Mouse (Mus musculus) liver, embryonic 11.5 days (tissue): Measurements from ENCODE around the gene Shox2. TPM values are rescaled to one million over a fixed set of nuclear protein-coding genes. Genes with fewer than 3 reads are reported as not detected.
A peak's percentile ranks its signal among the peaks of the same experiment; 100 is the strongest.

Experiments
- ATAC-seq: fragments of 200-750 bp; cut with Nextera tagmentation; replicated peaks from 2 replicates; pipeline ENCODE4 v1.8.0; 2017; ENCODE audit warnings: moderate number of reproducible peaks, mild to moderate bottlenecking, moderate TSS enrichment, moderate library complexity; ENCODE audit not compliant: low FRiP score
- DNase-seq: peaks from one replicate; pipeline ENCODE4 v3.0.0-alpha.2; 2017; ENCODE audit warnings: low spot score
- H3K27ac ChIP-seq: fragments of 300-500 bp; sonication (generic); 2 replicates; pipeline ENCODE4 v1.5.1; 2014; ENCODE audit warnings: mild to moderate bottlenecking, low read depth, low read length, control low read depth
- H3K27me3 ChIP-seq: fragments of 300-500 bp; sonication (generic); replicated peaks from 2 replicates; pipeline ENCODE4 v1.6.1; 2014; ENCODE audit warnings: low read length, mixed read lengths; ENCODE audit not compliant: control insufficient read depth, insufficient read depth
- H3K36me3 ChIP-seq: fragments of 300-500 bp; sonication (generic); 2 replicates; pipeline ENCODE4 v1.6.1; 2014; ENCODE audit warnings: mild to moderate bottlenecking, low read length, moderate library complexity, mixed read lengths; ENCODE audit not compliant: control insufficient read depth, insufficient read depth
- H3K4me1 ChIP-seq: fragments of 300-500 bp; sonication (generic); replicated peaks from 2 replicates; pipeline ENCODE4 v1.6.1; 2014; ENCODE audit warnings: low read length, mixed read lengths; ENCODE audit not compliant: control insufficient read depth, insufficient read depth
- H3K4me2 ChIP-seq: fragments of 300-500 bp; sonication (generic); 2 replicates; pipeline ENCODE4 v1.6.1; 2014; ENCODE audit warnings: mild to moderate bottlenecking, control low read depth, moderate library complexity
- H3K4me3 ChIP-seq: fragments of 300-500 bp; sonication (generic); 2 replicates; pipeline ENCODE4 v1.5.1; 2014; ENCODE audit warnings: low read depth, low read length, control low read depth
- H3K9ac ChIP-seq: fragments of 300-500 bp; sonication (generic); 2 replicates; pipeline ENCODE4 v1.6.1; 2014; ENCODE audit warnings: low read depth, low read length, control low read depth
- H3K9me3 ChIP-seq: fragments of 300-500 bp; sonication (generic); 2 replicates; pipeline ENCODE4 v1.6.1; 2016; ENCODE audit warnings: low read length, inconsistent platforms, mixed read lengths; ENCODE audit not compliant: control insufficient read depth
- whole genome bisulfite sequencing: fragments of 180-500 bp; shearing (Covaris S2); extraction: QIAGEN DNeasy Blood & Tissue Kit; methylation state at CpG from one replicate; pipeline ENCODE4 v1.1.7; 2014; 5-methylcytosine and 5-hydroxymethylcytosine counted together
- polyA plus RNA-seq: library from polyadenylated mRNA; unstranded; fragments of >200 nt; fragmentation: Nextera tagmentation; extraction: Ambion mirVana; gene quantifications from 2 replicates; pipeline ENCODE4 v1.2.1, GENCODE M21; 2014

The Shox2 gene
- 1.1 and 2.9 TPM in 2 replicates for polyA plus RNA-seq

DNA sequence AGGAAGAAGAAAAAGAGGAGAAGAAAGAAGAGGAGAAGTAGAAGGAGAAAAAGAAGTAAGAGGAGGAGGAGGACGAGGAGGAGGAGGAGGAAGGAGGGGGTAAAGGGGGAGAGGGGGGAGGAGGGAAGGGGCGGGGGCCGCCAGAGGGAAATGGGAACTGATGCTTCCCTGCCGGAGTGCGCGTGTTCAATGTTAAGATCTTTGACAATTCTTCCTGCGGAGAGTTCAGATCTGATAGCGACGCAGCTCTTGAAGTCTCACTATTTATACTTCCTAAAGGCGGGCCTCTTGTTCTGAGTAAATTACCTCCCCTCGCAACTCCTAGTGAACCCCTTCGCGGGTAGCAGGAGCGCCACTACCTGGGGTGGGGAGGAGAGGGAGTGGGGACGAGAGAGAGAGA, at the start of gene Shox2:
Gene Shox2, minus strand, starts transcription at position 66 of the 400 bp plus-strand sequence.
- no peak for DNase-seq
- peaks cover 73% of the 10 kb centered on the region for H3K27me3 ChIP-seq
- ATAC-seq: no peak
- H3K4me3 ChIP-seq: peak within 1 kb of the TSS; percentile 47
- H3K4me1 ChIP-seq: peaks cover 3% of the 10 kb centered on the region; the same call in 1 of the 2 replicates
- peak within 1 kb of the TSS; percentile 70 for H3K4me2 ChIP-seq
- under 1% methylated on average over 13 of the region's 15 CpGs for WGBS
- H3K9ac ChIP-seq: no peak within 1 kb of the TSS
- H3K27ac ChIP-seq: no peak within 1 kb of the TSS
- no peaks in the 10 kb centered on the region for H3K9me3 ChIP-seq
- no peaks in the 10 kb centered on the region for H3K36me3 ChIP-seq

DNA sequence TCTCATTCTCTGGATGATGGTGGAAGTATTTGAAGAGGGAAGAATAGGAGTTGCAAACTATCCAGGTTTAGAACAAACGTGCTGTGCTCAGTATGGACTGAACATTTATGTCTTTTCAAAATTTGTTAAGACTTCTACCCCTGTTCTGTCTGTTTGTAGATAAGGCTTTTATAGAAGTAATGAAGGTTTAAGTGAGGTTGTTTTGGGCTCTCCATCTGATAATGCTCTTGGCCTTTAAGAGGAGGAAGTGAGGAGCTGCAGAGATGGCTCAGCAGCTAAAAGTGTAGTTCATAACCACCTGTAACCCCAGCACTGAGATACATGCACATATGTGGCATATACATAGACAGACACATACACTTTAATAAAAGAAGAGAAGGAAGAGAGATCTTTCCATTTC, 15.2 kb upstream of the Shox2 start:
- no peak overlapping the region for H3K9ac ChIP-seq
- no peaks in the 10 kb centered on the region for H3K9me3 ChIP-seq
- no peaks in the 10 kb centered on the region for H3K4me1 ChIP-seq
- peaks cover 6% of the 10 kb centered on the region; the same call in 1 of the 2 replicates for H3K36me3 ChIP-seq
- H3K4me2 ChIP-seq: no peak overlapping the region
- DNase-seq (no peak), ATAC-seq (no peak)
- no peak overlapping the region for H3K4me3 ChIP-seq
- no peaks in the 10 kb centered on the region for H3K27me3 ChIP-seq
- WGBS: 67% methylated on average over 1 of the region's 1 CpGs
- H3K27ac ChIP-seq: no peak overlapping the region

DNA sequence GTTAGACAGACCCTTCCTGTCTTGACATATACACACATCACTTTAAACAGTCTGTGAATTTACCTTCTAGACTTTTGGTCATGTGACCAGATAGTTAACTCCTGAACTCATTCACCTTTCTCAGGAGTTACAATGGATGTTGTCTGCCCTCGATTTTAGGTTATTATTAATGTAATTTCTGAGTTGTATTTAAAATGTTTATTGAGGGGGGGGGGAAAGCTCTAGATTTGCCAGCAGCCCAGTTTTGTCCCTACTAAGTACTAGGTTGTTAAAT, 4.7 kb upstream of the Shox2 start:
- no peak overlapping the region for H3K27ac ChIP-seq
- ATAC-seq: no peak
- WGBS: 10% methylated on average over 1 of the region's 1 CpGs

DNA sequence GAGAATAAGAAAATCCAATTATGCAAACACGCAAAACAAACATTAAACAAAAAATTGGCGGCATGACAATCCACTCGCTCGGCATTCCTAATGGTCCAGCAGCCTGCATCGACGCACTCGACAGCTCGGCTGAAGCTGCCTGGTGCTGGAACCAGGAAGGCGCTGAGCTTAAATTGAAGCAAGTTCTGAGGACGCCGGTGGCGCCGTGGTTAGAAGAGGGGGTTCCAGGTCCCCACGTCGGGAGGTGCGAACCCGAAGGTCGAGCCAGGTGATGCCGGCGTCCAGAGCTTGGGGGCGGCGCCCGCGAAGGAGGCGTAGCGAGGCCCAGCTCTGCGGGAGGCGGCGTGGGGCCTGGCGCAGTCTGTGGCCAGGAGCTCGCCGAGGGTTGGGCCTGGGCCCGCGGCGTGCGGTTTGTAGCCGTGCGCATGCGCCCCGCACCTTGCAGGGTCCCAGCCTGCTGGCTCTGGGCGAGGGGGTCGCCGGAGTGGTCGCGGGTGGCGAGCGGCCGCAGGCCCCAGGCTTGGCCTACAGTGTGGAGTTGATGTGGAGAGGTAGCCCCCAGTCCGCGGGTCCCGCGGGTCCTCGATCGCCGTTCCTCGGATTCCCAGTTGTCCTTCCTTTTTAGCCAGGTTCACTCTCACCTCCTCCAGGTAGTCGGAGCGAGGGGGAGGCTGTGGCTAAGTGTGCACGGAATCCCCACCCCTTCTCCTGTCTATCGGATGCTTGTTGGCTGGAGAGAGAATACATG, 4.1 kb upstream of the Shox2 start:
- Histone ChIP-seq H3K36me3 (no peaks in the 10 kb centered on the region), H3K4me1 (peaks cover 3% of the 10 kb centered on the region; the same call in 1 of the 2 replicates), H3K9me3 (no peaks in the 10 kb centered on the region), H3K4me2 (peak overlapping the region; percentile 72), H3K27ac (no peak overlapping the region), H3K9ac (peak overlapping the region; percentile 85), H3K4me3 (peak overlapping the region; percentile 93), H3K27me3 (peaks cover 33% of the 10 kb centered on the region)
- DNase-seq: peak; percentile 89
- 1% methylated on average over 60 of the region's 60 CpGs for WGBS
- peak; percentile 91 for ATAC-seq

More for the DNA sequence above, 4.7 kb upstream of the Shox2 start:
- Histone ChIP-seq H3K36me3 (no peaks in the 10 kb centered on the region), H3K4me1 (no peaks in the 10 kb centered on the region), H3K4me3 (peak overlapping the region; percentile 93), H3K4me2 (peak overlapping the region; percentile 72), H3K9ac (peak overlapping the region; percentile 85), H3K9me3 (no peaks in the 10 kb centered on the region), H3K27me3 (peaks cover 28% of the 10 kb centered on the region)
- DNase-seq: no peak

DNA sequence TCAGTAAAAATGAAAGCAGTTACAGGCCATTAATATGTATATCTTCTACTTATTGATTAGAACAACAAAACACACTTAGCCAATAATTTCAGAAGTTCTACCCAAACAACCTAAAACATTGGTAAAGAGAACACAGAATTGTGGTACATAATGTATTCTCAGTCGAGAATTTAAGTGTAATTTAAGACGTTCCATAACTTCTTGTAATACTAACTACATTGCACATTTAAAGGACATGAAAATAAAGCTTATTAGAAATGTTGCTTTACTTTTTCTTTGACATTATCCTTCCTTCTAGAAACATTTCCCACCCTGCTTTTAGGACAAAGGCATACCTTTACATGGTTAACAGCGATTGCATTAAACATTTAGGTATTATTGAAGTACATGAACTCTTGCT, 1.9 kb upstream of the Shox2 start:
- no peak for DNase-seq
- H3K27ac ChIP-seq: no peak overlapping the region
- H3K4me2 ChIP-seq: no peak overlapping the region
- no peak overlapping the region for H3K9ac ChIP-seq
- peaks cover 56% of the 10 kb centered on the region for H3K27me3 ChIP-seq
- no peak overlapping the region for H3K4me3 ChIP-seq
- no peaks in the 10 kb centered on the region for H3K9me3 ChIP-seq
- ATAC-seq: no peak
- no peaks in the 10 kb centered on the region for H3K36me3 ChIP-seq
- peaks cover 3% of the 10 kb centered on the region; the same call in 1 of the 2 replicates for H3K4me1 ChIP-seq
- 15% methylated on average over 3 of the region's 3 CpGs for WGBS

DNA sequence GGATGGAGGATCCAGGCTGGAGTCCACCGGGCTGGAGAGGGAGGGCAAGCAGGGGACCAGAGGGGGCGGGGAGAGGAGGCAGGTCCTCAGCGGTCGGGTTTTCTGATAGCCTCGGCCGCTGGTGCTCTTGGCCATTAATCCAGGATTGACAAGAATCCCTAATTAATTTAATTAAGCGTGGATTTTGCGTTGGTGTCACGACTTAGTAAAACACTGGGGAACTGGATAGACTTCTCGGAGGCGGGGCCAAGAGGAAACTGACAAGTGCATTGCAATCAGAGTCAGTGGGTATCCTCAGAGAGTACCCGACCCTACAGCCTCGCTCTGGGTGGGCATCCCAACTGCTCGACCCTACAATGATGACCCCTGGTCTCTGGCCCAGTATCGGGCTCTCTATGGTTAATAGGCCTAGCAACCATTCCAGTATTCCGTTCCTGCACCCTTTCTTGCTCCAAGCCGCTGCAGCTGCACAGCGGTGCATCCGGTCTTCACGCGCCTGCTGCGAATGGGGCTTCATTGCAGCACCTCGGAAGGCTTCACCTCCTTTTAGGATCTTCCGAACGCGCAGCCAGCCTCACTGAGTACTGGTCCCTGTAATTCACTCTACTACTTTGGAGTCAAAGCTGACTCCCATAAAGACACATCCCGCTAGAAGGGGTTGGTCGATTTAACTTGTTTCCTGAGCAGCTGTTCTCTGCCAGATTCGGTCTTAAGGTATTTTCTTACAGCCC, 775 bp upstream of the Shox2 start:
- no peaks in the 10 kb centered on the region for H3K36me3 ChIP-seq
- DNase-seq (peak; percentile 71), ATAC-seq (no peak)
- no peaks in the 10 kb centered on the region for H3K9me3 ChIP-seq
- no peak overlapping the region for H3K9ac ChIP-seq
- peak overlapping the region; percentile 70 for H3K4me2 ChIP-seq
- peaks cover 67% of the 10 kb centered on the region for H3K27me3 ChIP-seq
- WGBS: under 1% methylated on average over 29 of the region's 29 CpGs
- peak overlapping the region; percentile 47 for H3K4me3 ChIP-seq
- H3K27ac ChIP-seq: no peak overlapping the region
- H3K4me1 ChIP-seq: peaks cover 3% of the 10 kb centered on the region; the same call in 1 of the 2 replicates

DNA sequence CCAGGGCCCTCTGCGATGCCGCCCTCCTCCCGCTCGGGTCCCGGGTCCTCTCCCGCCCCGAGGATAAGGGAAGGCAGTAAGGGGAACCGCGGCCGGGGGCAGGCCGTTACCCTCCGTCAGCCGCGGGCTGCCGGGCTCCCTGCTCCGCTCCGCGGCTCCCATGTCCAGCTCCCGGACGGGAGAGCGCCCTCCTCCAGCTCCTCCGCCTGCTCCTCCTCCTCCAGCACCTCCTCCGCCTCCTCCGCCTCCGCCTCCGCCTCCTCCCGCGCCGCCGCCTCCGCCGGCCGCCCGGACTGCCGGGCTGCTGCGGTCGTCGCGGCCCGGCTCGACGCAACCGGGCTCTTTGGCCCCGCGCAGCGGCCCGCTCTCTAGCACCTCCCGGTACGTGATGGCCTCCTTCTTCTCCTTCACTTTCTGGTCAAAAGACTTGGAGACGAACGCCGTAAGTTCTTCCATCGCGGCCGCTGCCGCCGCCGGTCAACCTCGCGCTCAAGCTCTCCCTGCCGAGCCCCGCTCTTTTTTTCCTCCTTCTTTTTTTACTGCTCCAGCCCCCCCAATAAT, 390 bp downstream of the Shox2 start, which contains the start of gene Rsrc1:
Gene Rsrc1, plus strand, starts transcription at position 290 of the 561 bp plus-strand sequence.
- ATAC-seq: peak; percentile 15; the same call in 1 of the 2 replicates
- H3K4me2 ChIP-seq: peak within 1 kb of the TSS; percentile 70
- H3K27me3 ChIP-seq: peaks cover 77% of the 10 kb centered on the region
- no peak within 1 kb of the TSS for H3K27ac ChIP-seq
- no peak within 1 kb of the TSS for H3K9ac ChIP-seq
- peak within 1 kb of the TSS; percentile 47 for H3K4me3 ChIP-seq
- no peaks in the 10 kb centered on the region for H3K9me3 ChIP-seq
- H3K4me1 ChIP-seq: peaks cover 3% of the 10 kb centered on the region; the same call in 1 of the 2 replicates
- peak; percentile 69 for DNase-seq
- no peaks in the 10 kb centered on the region for H3K36me3 ChIP-seq
- 0% methylated on average over 47 of the region's 62 CpGs for WGBS

DNA sequence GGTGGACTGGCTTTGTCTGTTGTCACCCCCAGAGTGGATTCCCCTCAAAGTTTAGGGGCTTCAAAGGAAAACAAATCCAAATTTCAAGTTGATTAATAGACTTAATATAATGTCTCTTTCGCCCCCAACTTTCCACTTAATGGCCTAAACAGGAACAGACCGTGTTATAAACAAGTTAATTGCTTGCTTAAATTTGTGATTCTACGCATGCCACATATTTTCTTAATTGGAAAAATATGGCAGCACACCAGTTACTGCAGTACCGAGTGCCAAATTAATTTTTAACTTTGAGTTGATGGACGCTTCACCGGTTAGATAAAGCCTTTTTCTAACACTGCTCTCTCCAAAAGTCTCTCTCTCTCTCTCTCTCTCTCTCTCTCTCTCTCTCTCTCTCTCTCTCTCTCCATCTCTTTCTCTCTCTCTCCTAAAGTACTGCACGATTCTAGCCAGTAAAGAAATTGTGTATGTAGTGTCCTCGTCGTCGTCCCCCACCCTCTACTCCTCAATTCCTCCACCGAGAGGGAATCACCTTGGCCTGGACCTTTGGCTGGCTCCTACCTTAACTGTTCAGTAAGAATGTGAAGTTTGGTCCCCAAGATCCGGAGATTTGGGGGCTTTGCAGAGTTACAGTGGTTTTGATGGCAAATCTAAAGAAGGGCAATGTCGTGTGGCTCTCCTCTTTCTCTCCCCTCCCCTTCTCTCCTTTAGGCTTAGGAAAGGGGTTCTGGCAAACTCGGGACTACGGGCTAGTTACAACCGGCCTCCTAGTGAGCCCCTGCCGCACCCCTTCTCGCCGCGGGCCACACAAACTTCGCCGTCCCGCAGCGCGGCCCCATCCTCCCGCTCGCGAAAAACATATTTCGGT, 1.2 kb downstream of the Shox2 start:
- no peak overlapping the region for H3K9ac ChIP-seq
- H3K27ac ChIP-seq: no peak overlapping the region
- DNase-seq: peak; percentile 39

More for the DNA sequence above, 1.2 kb downstream of the Shox2 start:
- H3K4me3 ChIP-seq: peak overlapping the region; percentile 47
- H3K27me3 ChIP-seq: peaks cover 81% of the 10 kb centered on the region
- H3K36me3 ChIP-seq: no peaks in the 10 kb centered on the region
- H3K9me3 ChIP-seq: no peaks in the 10 kb centered on the region
- peak overlapping the region; percentile 70 for H3K4me2 ChIP-seq
- peaks cover 3% of the 10 kb centered on the region; the same call in 1 of the 2 replicates for H3K4me1 ChIP-seq
- no peak for ATAC-seq
- 3% methylated on average over 29 of the region's 29 CpGs for WGBS
